In the genomic region with DNA sequence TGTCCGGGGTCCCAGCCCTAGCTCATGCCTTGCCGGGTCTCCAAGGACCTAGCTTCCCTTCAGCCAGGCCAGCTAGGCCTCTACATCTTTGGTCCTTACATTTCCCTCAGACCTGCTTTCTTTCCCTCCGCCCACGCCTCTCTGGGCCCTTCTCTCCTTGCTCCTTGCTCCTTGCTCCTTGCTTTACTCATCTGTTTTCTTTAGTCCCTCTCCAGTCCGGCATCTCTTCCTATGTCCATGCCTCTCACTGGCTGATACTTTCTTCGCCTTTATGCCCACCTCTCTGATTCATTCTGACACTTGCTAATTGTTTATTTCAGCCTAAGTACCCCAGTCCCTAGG, we compare ENCODE assay signal across 13 mouse cellular contexts. TPM values are rescaled to one million over a fixed set of nuclear protein-coding genes. Genes with fewer than 3 reads are reported as not detected.
DNase-seq lines count a peak whose midpoint lies in the region; ATAC-seq and TF ChIP-seq lines count a peak whose summit lies in the region.
"Had no signal": no experiment of that assay in that cellular context is flagged by ENCODE, and none has a peak within 500 bp of the region (broad histone marks: within the 10 kb centered on the region; RNA-seq: fewer than 3 reads in every experiment).

No protein-coding gene starts in this region.

- ATAC-seq in intestine, embryonic 14.5 days (replicated peaks; ENCODE audit: low FRiP score, low TSS enrichment, low read depth): no peak
- no peak for ATAC-seq in intestine, embryonic 15.5 days
- ATAC-seq in limb, embryonic 11.5 days (ENCODE audit: insufficient number of reproducible peaks, low FRiP score, low TSS enrichment, low read depth): no peak

- no peak for TF ChIP-seq CTCF in ES-Bruce4 (IDR thresholded peaks at IDR 0.05; ENCODE audit: low read depth, low read length)
- no peak for TF ChIP-seq CTCF in lung, adult 2 months (IDR thresholded peaks at IDR 0.05; ENCODE audit: insufficient read depth, low read length)

- WGBS in intestine, embryonic 14.5 days: 23% methylated on average over 6 of the region's 6 CpGs
- WGBS in intestine, embryonic 15.5 days: 33% methylated on average over 6 of the region's 6 CpGs
- 14% methylated on average over 6 of the region's 6 CpGs for WGBS in limb, embryonic 11.5 days
- 48% methylated on average over 6 of the region's 6 CpGs for WGBS in lung, adult 2 months

- H3K9me3 ChIP-seq in intestine, embryonic 14.5 days (ENCODE audit: control insufficient read depth, low read length): no peaks in the 10 kb centered on the region
- no peaks in the 10 kb centered on the region for H3K9me3 ChIP-seq in intestine, embryonic 15.5 days
- H3K9me3 ChIP-seq in ES-Bruce4 (replicated peaks; ENCODE audit: control insufficient read depth, insufficient read depth, low read length, poor library complexity, severe bottlenecking): no peaks in the 10 kb centered on the region
- no peaks in the 10 kb centered on the region for H3K9me3 ChIP-seq in limb, embryonic 11.5 days (ENCODE audit: control insufficient read depth, low read length)

- peak overlapping the region; percentile 72; the same call in 1 of the 2 replicates for H3K4me2 ChIP-seq in intestine, embryonic 14.5 days (ENCODE audit: low read length)
- no peak overlapping the region for H3K4me2 ChIP-seq in intestine, embryonic 15.5 days (replicated peaks)
- H3K4me2 ChIP-seq in limb, embryonic 11.5 days (ENCODE audit: low read depth, severe bottlenecking): no peak overlapping the region

- no peak overlapping the region for H3K4me3 ChIP-seq in intestine, embryonic 14.5 days (ENCODE audit: low read depth, low read length)
- H3K4me3 ChIP-seq in intestine, embryonic 15.5 days (replicated peaks): no peak overlapping the region
- H3K4me3 ChIP-seq in ES-Bruce4 (ENCODE audit: low read depth, low read length): peak overlapping the region; percentile 12; the same call in 1 of the 2 replicates
- H3K4me3 ChIP-seq in limb, embryonic 11.5 days (ENCODE audit: low read depth, low read length): no peak overlapping the region
- H3K4me3 ChIP-seq in lung, adult 2 months (replicated peaks; ENCODE audit: extremely low read depth, low read depth, low read length): no peak overlapping the region
- H3K4me3 ChIP-seq: myocyte had no signal

- no peaks in the 10 kb centered on the region for H3K36me3 ChIP-seq in intestine, embryonic 14.5 days (ENCODE audit: control insufficient read depth, insufficient read depth, low read length)
- H3K36me3 ChIP-seq in intestine, embryonic 15.5 days: no peaks in the 10 kb centered on the region
- H3K36me3 ChIP-seq in ES-Bruce4 (ENCODE audit: control insufficient read depth, insufficient read depth, low read length, poor library complexity, severe bottlenecking): no peaks in the 10 kb centered on the region
- no peaks in the 10 kb centered on the region for H3K36me3 ChIP-seq in limb, embryonic 11.5 days (ENCODE audit: control insufficient read depth, insufficient read depth, low read length)

- peaks cover 89% of the 10 kb centered on the region for H3K27me3 ChIP-seq in intestine, embryonic 14.5 days (replicated peaks; ENCODE audit: control insufficient read depth, insufficient read depth, low read length)
- H3K27me3 ChIP-seq in intestine, embryonic 15.5 days (replicated peaks): peaks cover 89% of the 10 kb centered on the region
- H3K27me3 ChIP-seq in ES-Bruce4 (ENCODE audit: control insufficient read depth, insufficient read depth, low read length, poor library complexity, severe bottlenecking): peaks cover 26% of the 10 kb centered on the region
- H3K27me3 ChIP-seq in limb, embryonic 11.5 days (ENCODE audit: control insufficient read depth, insufficient read depth, low read length): peaks cover 81% of the 10 kb centered on the region

- H3K4me1 ChIP-seq in intestine, embryonic 14.5 days (replicated peaks; ENCODE audit: control insufficient read depth, insufficient read depth, low read length): peaks cover 12% of the 10 kb centered on the region
- peaks cover 28% of the 10 kb centered on the region for H3K4me1 ChIP-seq in intestine, embryonic 15.5 days (replicated peaks)
- peaks cover 1% of the 10 kb centered on the region for H3K4me1 ChIP-seq in ES-Bruce4 (ENCODE audit: control insufficient read depth, insufficient read depth, low read length)
- H3K4me1 ChIP-seq in limb, embryonic 11.5 days (ENCODE audit: control insufficient read depth, insufficient read depth, low read length): peaks cover 13% of the 10 kb centered on the region
- peaks cover 9% of the 10 kb centered on the region for H3K4me1 ChIP-seq in lung, adult 2 months (ENCODE audit: control insufficient read depth, insufficient read depth, low read length)

- H3K9ac ChIP-seq in intestine, embryonic 14.5 days (ENCODE audit: low read length): no peak overlapping the region
- no peak overlapping the region for H3K9ac ChIP-seq in intestine, embryonic 15.5 days
- peak overlapping the region; percentile 10; the same call in 1 of the 2 replicates for H3K9ac ChIP-seq in ES-Bruce4 (ENCODE audit: low read depth, poor library complexity, severe bottlenecking)
- H3K9ac ChIP-seq in limb, embryonic 11.5 days (ENCODE audit: low read length): no peak overlapping the region

- TF ChIP-seq POLR2A in ES-Bruce4 (IDR thresholded peaks at IDR 0.05; ENCODE audit: insufficient read depth, low read length): no peak
- TF ChIP-seq POLR2A in lung, adult 2 months (IDR thresholded peaks at IDR 0.05; ENCODE audit: borderline replicate concordance, extremely low read depth, low read depth, low read length): no peak

- DNase-seq in embryo, embryonic 10 days (ENCODE audit: low spot score): peak; percentile 58
- no peak for DNase-seq in embryo, embryonic 9.5 days (ENCODE audit: extremely low spot score)
- peak; percentile 68 for DNase-seq in intestine, embryonic 14.5 days (ENCODE audit: low spot score)
- DNase-seq in limb, embryonic 11.5 days (ENCODE audit: low spot score): peak; percentile 36
- no peak for DNase-seq in lung, adult 2 months
- DNase-seq in cerebellum, postnatal 4 days (ENCODE audit: low spot score in 2 of 2): no peak
- DNase-seq: cerebellum, postnatal 36 days; left cerebral cortex, postnatal 4 days had no signal

- H3K27ac ChIP-seq in intestine, embryonic 14.5 days (ENCODE audit: low read depth): no peak overlapping the region
- no peak overlapping the region for H3K27ac ChIP-seq in intestine, embryonic 15.5 days
- H3K27ac ChIP-seq in ES-Bruce4 (ENCODE audit: insufficient read depth, low read length): no peak overlapping the region
- H3K27ac ChIP-seq in limb, embryonic 11.5 days (replicated peaks; ENCODE audit: low read depth, low read length): no peak overlapping the region

- no peak for TF ChIP-seq EP300 in ES-Bruce4 (IDR thresholded peaks at IDR 0.05; ENCODE audit: insufficient read depth, low read depth, low read length)

RNA-seq across cellular contexts. Expression of gene Gata2, which starts 2.7 kb away (rescaled TPM):
- polyA plus RNA-seq in intestine, embryonic 14.5 days (2014; fragmentation: Nextera tagmentation; extraction: Ambion mirVana): 3.7 and 4.7 TPM in 2 replicates
- 6.4 and 8.7 TPM in 2 replicates for polyA plus RNA-seq in intestine, embryonic 15.5 days (2015; fragmentation: Nextera tagmentation; extraction: Ambion mirVana)
- polyA plus RNA-seq in ES-Bruce4 (2011; ENCODE audit: insufficient read depth, insufficient read length, low read depth, missing spikeins): 6.0 and 8.3 TPM in 2 replicates
- 1.9 and 4.0 TPM in 2 replicates for polyA plus RNA-seq in limb, embryonic 11.5 days (2014; fragmentation: Nextera tagmentation; extraction: Ambion mirVana)
- 184 and 333 TPM in 2 replicates for polyA plus RNA-seq in lung, adult 2 months (2012; rRNA removed)

RNA-seq across cellular contexts. Expression of gene Dnajb8, which starts 31.1 kb away (rescaled TPM):
- not detected in 2 replicates for polyA plus RNA-seq in intestine, embryonic 14.5 days (2014; fragmentation: Nextera tagmentation; extraction: Ambion mirVana)
- polyA plus RNA-seq in intestine, embryonic 15.5 days (2015; fragmentation: Nextera tagmentation; extraction: Ambion mirVana): not detected in 2 replicates
- not detected in 2 replicates for polyA plus RNA-seq in ES-Bruce4 (2011; ENCODE audit: insufficient read depth, insufficient read length, low read depth, missing spikeins)
- polyA plus RNA-seq in limb, embryonic 11.5 days (2014; fragmentation: Nextera tagmentation; extraction: Ambion mirVana): not detected in 2 replicates
- not detected in 2 replicates for polyA plus RNA-seq in lung, adult 2 months (2012; rRNA removed)
- polyA plus RNA-seq: adrenal gland, adult 2 months; intestine, embryonic 16.5 days; myocyte had no signal

Comparison
In these comparisons a context has a peak if more than half of its experiments do, and no peak if none do; other contexts are left out.
1. DNase-seq: peak in embryo, embryonic 10 days (single experiment), intestine, embryonic 14.5 days (single experiment) and limb, embryonic 11.5 days (single experiment); none in embryo, embryonic 9.5 days (single experiment), lung, adult 2 months (single experiment) and cerebellum, postnatal 4 days (0 of 2).
2. RNA of gene Gata2, which starts 2.7 kb away (polyA plus RNA-seq): 184 to 333 TPM in lung, adult 2 months; 6.4 to 8.7 TPM in intestine, embryonic 15.5 days, 6.0 to 8.3 TPM in ES-Bruce4, 3.7 to 4.7 TPM in intestine, embryonic 14.5 days and 1.9 to 4.0 TPM in limb, embryonic 11.5 days; every median in the first group is over 10 times any median in the second.